Mouse (Mus musculus): Measurements from ENCODE around the gene Ip6k1. TPM values are rescaled to one million over a fixed set of nuclear protein-coding genes. Genes with fewer than 3 reads are reported as not detected.

Ip6k1 gene
- polyA plus RNA-seq, 1 experiment from 2014 or later, result 107 TPM

DNA sequence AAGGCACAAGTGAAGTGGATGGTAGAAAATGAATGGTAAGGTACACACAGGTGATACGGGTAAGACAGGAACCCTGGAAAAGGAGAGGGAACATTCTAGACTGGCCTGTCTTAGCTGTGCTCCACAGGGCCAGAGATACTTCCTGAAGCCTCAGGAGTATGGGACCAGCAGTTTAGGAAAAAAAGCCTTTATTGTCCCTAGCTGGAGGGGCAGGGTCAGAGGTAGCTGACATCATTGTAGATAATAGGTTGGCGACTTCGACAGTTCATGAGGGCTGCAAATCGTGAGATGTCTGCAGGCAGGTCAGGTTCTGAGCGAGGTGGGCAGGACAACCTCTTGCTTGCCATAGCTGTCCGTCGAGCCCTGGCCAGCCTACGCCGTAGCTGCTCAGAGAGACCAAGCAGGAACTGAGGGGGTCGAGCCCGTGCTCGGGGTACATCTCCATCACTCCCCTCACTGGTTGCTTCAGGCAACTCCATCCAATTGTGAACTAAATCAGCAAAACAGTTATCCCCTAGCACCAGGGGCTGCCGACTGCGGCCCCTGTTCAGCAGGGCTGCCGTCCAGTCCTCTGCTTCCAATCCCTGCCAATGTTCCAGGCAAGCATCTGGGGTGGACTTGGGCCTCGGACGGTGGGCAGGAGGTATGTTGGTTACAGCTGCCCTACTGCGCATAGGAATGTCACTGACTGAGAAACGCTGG, 18.1 kb upstream of the Ip6k1 start:
- H3K9me3 ChIP-seq, result no peaks in the 10 kb centered on the region
- H3K4me3 ChIP-seq (replicated peaks), result peak overlapping the region; percentile 63
- 0 out of 2 replicates have a peak overlapping the region, but pooled peaks have one; percentile 10 for H3K9ac ChIP-seq (replicated peaks)
- WGBS, result 80% methylated on average over 19 of the region's 19 CpGs
- peak overlapping the region; percentile 76 for H3K4me2 ChIP-seq (replicated peaks)
- H3K36me3 ChIP-seq, result no peaks in the 10 kb centered on the region
- no peak for ATAC-seq
- no peak overlapping the region for H3K27ac ChIP-seq
- peaks cover 25% of the 10 kb centered on the region for H3K27me3 ChIP-seq
- H3K4me1 ChIP-seq (replicated peaks), result peaks cover 33% of the 10 kb centered on the region

DNA sequence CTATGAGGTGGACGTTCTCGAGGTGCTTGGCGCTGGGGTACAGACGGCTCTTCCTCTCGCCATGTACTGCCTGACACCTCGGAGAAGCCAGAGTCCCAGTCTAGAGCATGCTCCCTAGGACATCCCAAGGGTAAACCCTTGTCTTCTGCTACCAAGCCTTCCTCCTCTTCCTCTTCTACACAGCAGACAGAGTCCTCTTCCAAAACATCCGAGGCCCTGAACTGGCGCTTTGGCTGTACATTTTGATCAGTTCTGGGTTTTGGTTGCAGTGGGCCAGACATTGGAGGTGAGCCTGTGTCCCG, 17.6 kb upstream of the Ip6k1 start:
- H3K27ac ChIP-seq, result no peak overlapping the region
- H3K4me2 ChIP-seq (replicated peaks), result peak overlapping the region; percentile 76
- no peak for ATAC-seq
- H3K27me3 ChIP-seq, result peaks cover 25% of the 10 kb centered on the region
- WGBS, result 76% methylated on average over 9 of the region's 9 CpGs
- no peaks in the 10 kb centered on the region for H3K36me3 ChIP-seq
- peak overlapping the region; percentile 71 for H3K9ac ChIP-seq (replicated peaks)
- H3K4me3 ChIP-seq (replicated peaks), result peak overlapping the region; percentile 63
- no peaks in the 10 kb centered on the region for H3K9me3 ChIP-seq
- H3K4me1 ChIP-seq (replicated peaks), result peaks cover 33% of the 10 kb centered on the region

DNA sequence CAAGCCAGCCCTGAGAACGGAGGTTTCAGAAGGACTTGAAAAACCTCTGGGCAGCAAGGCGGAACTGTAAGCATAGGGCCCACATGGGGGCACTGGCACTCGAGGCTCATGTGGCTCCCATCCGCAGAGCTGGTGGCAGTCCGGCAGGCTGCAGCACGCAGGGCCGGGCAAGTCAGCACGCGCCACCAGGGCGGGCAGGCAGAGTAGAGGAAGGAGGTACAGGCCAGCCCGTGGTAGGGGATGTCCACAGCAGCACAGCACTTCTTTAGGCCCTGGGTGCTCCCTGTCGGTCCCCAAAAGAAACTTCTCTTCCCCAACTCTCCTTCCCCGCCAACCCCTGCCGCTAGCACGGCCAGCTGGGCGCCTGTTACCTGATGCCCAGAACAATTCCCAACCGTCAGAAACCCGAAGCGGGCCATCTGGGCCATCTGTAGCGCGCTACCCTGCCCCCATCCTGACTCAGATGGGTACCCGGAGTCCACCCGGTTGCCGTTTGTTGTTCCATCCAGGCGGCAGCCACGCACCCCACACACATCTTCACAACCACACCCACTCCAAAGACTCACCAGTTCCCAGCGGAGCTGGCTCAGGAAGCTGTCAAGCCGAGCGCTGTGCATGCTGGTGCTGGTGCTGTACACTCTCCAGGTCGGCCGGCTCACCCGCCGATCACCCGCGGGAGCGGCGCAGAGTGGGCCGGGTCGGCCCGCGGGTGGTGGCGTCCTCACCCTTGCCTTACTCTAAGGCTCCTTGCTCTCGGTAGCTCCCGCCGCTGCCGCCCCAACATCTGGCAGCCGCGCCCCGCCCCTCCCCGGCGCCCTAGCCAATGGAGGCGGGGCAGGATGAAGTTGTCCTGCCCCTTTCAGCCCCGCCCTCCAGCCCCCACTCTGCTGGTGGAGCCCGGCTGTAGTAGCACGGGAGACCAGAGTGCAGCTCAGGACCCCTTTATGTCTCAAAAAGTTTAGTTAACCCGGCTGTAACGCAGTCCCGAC, 16.9 kb upstream of the Ip6k1 start, which contains the start of gene Inka1:
Gene Inka1, minus strand, starts transcription at position 749 of the 989 bp plus-strand sequence.
- Histone ChIP-seq H3K27me3 (peaks cover 25% of the 10 kb centered on the region), H3K36me3 (no peaks in the 10 kb centered on the region), H3K27ac (peak within 1 kb of the TSS; percentile 16; the same call in 1 of the 2 replicates), H3K4me3 (replicated peaks) (peak within 1 kb of the TSS; percentile 63), H3K9me3 (no peaks in the 10 kb centered on the region), H3K9ac (replicated peaks) (peak within 1 kb of the TSS; percentile 71), H3K4me2 (replicated peaks) (peak within 1 kb of the TSS; percentile 76), H3K4me1 (replicated peaks) (peaks cover 33% of the 10 kb centered on the region)
- peak; percentile 79 for ATAC-seq
- WGBS, result under 1% methylated on average over 58 of the region's 58 CpGs

DNA sequence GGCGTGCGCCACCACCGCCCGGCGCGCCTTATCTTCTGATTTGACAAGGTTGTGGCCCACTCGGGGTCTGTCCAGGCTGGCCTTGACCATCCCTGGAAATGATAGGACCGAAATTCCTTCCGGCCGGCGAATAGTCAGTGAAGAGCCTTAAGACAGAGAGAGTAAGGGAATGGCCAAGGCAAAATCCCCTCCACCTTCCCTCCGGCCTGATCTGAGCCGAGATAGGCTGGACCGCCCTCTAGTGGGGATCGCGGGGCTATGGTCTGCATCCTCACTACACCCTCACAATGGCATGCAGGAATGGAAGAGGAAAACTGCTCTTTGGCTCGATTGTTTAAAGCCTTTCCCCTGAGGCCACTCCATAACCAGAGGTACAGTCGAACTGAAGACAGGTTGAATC, 15.9 kb upstream of the Ip6k1 start:
- WGBS, result 9% methylated on average over 18 of the region's 18 CpGs
- H3K4me1 ChIP-seq (replicated peaks), result peaks cover 33% of the 10 kb centered on the region
- H3K36me3 ChIP-seq, result no peaks in the 10 kb centered on the region
- no peak overlapping the region for H3K27ac ChIP-seq
- H3K27me3 ChIP-seq, result peaks cover 25% of the 10 kb centered on the region
- ATAC-seq, result peak; percentile 65
- H3K9me3 ChIP-seq, result no peaks in the 10 kb centered on the region
- no peak overlapping the region for H3K9ac ChIP-seq (replicated peaks)
- H3K4me3 ChIP-seq (replicated peaks), result peak overlapping the region; percentile 63; the same call in 1 of the 2 replicates
- H3K4me2 ChIP-seq (replicated peaks), result peak overlapping the region; percentile 76

DNA sequence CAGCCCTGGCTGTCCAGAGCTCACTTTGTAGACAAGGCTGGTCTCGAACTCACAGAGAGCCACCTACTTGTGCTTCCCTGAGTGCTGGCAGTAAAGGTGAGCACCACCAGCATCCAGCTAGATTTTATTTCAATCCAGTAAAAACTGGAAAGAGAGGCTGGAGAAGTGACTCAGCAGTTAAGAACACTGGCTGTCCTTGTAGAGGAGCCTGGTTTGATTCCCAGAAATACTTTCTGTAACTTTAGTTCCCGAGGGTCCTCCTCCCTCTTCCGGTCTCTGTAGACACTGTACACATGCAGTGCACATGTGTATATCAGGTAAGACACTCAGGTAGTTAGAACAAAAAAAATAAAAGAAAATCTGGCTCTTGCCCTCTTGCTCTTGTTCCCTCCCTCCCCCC, 14.4 kb upstream of the Ip6k1 start:
- no peaks in the 10 kb centered on the region for H3K36me3 ChIP-seq
- H3K4me2 ChIP-seq (replicated peaks), result no peak overlapping the region
- no peak overlapping the region for H3K4me3 ChIP-seq (replicated peaks)
- ATAC-seq, result no peak
- 89% methylated on average over 3 of the region's 3 CpGs for WGBS
- H3K4me1 ChIP-seq (replicated peaks), result peaks cover 24% of the 10 kb centered on the region
- no peaks in the 10 kb centered on the region for H3K9me3 ChIP-seq
- no peak overlapping the region for H3K9ac ChIP-seq (replicated peaks)
- H3K27me3 ChIP-seq, result peaks cover 23% of the 10 kb centered on the region
- H3K27ac ChIP-seq, result no peak overlapping the region

DNA sequence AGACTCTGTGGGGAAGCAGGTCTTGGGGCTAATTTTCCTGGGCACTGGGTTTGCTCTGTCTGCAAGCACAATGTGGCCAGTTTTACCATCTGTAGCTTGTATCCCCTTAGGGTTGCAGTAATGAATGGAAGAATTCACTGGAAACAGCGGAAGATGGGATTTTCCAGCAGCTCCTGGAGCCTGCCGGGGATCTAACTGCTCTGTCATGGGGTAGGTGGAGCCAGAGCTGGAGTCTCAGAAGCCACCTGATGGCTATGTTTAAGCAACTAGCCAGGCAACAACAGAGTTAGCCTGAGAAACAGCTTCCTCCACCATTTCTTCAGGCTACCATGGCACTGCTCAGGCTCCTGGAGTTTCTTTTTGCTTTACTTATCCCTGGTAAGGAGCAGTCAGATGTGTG, 10.1 kb upstream of the Ip6k1 start, which contains the start of gene Cdhr4:
Gene Cdhr4, plus strand, starts transcription at position 301 of the 400 bp plus-strand sequence.
- 75% methylated on average over 2 of the region's 2 CpGs for WGBS
- Histone ChIP-seq H3K27me3 (no peaks in the 10 kb centered on the region), H3K4me2 (replicated peaks) (no peak within 1 kb of the TSS), H3K4me3 (replicated peaks) (no peak within 1 kb of the TSS), H3K9me3 (no peaks in the 10 kb centered on the region), H3K27ac (no peak within 1 kb of the TSS), H3K4me1 (replicated peaks) (no peaks in the 10 kb centered on the region), H3K9ac (replicated peaks) (no peak within 1 kb of the TSS), H3K36me3 (no peaks in the 10 kb centered on the region)
- ATAC-seq, result no peak

DNA sequence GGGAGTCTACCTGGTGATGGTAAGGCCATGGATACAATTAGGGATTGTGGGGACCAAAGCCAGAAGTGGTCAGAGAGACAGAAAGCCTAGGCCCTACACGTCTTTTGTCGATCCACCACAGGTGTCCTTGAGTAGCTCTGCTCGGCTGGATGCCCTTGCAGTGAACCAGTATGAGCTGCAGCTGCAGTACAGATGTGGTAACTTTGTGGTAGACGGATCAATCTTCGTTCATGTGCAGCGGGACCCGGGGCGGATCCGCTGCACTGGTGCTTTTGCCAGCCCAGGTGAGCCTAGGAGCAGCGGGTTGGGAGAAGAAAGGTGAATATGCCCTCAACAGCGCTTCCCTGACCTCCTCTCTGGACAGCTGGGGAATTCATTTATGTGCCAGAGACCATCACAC, 9.3 kb upstream of the Ip6k1 start:
- H3K9ac ChIP-seq (replicated peaks), result no peak overlapping the region
- no peaks in the 10 kb centered on the region for H3K36me3 ChIP-seq
- no peak overlapping the region for H3K27ac ChIP-seq
- WGBS, result 85% methylated on average over 11 of the region's 11 CpGs
- H3K4me3 ChIP-seq (replicated peaks), result no peak overlapping the region
- H3K27me3 ChIP-seq, result no peaks in the 10 kb centered on the region
- H3K9me3 ChIP-seq, result no peaks in the 10 kb centered on the region
- H3K4me1 ChIP-seq (replicated peaks), result no peaks in the 10 kb centered on the region
- H3K4me2 ChIP-seq (replicated peaks), result no peak overlapping the region
- ATAC-seq, result no peak

DNA sequence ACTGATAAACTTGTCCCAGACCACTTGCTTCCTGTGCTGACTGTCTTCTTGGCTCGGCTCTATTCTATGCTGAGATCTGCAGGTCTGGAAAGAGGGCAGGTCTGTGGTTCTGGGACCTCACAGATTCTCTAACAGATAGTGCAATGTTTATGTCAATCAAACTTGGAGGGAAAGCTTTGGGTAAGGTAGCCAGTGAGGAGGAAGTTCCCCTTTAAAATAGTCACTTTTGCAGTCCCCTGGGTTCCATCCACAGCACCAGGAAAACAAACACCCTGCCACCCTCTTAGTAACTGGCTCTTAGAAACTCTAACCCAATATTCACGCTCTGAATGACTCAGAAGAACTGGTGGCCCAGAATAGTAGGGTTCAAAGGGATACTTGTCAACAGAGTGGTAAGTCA, 7.8 kb upstream of the Ip6k1 start:
- Histone ChIP-seq H3K4me3 (replicated peaks) (no peak overlapping the region), H3K4me2 (replicated peaks) (no peak overlapping the region), H3K36me3 (no peaks in the 10 kb centered on the region), H3K9ac (replicated peaks) (no peak overlapping the region), H3K27ac (no peak overlapping the region), H3K4me1 (replicated peaks) (no peaks in the 10 kb centered on the region), H3K27me3 (no peaks in the 10 kb centered on the region), H3K9me3 (no peaks in the 10 kb centered on the region)
- WGBS, result 68% methylated on average over 2 of the region's 2 CpGs
- ATAC-seq, result no peak

DNA sequence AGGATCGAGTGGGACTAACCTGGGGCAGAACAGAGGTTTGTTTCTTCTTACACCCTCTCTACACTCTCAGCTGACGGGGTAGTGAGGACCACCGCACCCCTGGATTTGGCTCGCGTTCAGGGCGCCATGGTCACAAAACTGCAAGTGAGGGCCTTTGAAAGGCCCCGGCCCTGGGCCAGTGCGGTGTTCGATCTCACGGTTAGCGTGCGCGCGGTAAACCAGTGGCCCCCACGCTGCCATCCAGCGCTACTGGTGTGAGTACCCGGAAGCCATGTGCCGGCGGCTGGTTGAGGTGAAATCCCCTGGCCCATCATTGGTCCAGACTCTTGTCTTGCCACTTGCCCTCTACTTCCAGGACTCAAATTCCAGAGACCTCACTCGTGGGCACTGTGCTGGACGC, 6.8 kb upstream of the Ip6k1 start:
- Histone ChIP-seq H3K27me3 (no peaks in the 10 kb centered on the region), H3K4me2 (replicated peaks) (no peak overlapping the region), H3K9ac (replicated peaks) (no peak overlapping the region), H3K36me3 (no peaks in the 10 kb centered on the region), H3K9me3 (no peaks in the 10 kb centered on the region), H3K4me1 (replicated peaks) (no peaks in the 10 kb centered on the region), H3K27ac (no peak overlapping the region), H3K4me3 (replicated peaks) (no peak overlapping the region)
- ATAC-seq, result no peak
- WGBS, result 93% methylated on average over 21 of the region's 21 CpGs

DNA sequence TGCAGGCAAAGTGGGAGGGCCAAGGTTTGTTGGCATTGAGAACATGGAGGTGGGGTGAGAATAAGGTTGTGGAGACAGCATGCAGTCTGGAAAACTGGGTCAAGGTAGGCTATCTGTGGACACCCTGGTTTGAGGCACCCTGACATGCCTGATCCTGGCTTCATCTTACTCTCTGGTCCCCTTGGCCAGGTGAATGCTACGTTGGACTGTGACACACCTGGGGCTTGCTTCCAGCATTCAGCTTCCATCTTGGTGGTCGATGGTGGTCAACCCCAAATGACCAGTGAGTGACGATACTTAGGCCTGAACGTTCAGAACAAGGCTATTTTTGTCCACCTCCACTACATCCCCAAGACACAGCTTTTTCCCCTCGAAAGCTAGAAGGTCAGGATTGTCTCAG, 6.3 kb upstream of the Ip6k1 start, which contains the start of gene Gm20662:
Gene Gm20662, plus strand, starts transcription at position 301 of the 400 bp plus-strand sequence.
- ATAC-seq, result no peak
- H3K4me2 ChIP-seq (replicated peaks), result no peak within 1 kb of the TSS
- H3K27me3 ChIP-seq, result no peaks in the 10 kb centered on the region
- no peak within 1 kb of the TSS for H3K4me3 ChIP-seq (replicated peaks)
- no peak within 1 kb of the TSS for H3K27ac ChIP-seq
- no peaks in the 10 kb centered on the region for H3K36me3 ChIP-seq
- 94% methylated on average over 5 of the region's 5 CpGs for WGBS
- H3K9me3 ChIP-seq, result no peaks in the 10 kb centered on the region
- no peak within 1 kb of the TSS for H3K9ac ChIP-seq (replicated peaks)
- no peaks in the 10 kb centered on the region for H3K4me1 ChIP-seq (replicated peaks)

DNA sequence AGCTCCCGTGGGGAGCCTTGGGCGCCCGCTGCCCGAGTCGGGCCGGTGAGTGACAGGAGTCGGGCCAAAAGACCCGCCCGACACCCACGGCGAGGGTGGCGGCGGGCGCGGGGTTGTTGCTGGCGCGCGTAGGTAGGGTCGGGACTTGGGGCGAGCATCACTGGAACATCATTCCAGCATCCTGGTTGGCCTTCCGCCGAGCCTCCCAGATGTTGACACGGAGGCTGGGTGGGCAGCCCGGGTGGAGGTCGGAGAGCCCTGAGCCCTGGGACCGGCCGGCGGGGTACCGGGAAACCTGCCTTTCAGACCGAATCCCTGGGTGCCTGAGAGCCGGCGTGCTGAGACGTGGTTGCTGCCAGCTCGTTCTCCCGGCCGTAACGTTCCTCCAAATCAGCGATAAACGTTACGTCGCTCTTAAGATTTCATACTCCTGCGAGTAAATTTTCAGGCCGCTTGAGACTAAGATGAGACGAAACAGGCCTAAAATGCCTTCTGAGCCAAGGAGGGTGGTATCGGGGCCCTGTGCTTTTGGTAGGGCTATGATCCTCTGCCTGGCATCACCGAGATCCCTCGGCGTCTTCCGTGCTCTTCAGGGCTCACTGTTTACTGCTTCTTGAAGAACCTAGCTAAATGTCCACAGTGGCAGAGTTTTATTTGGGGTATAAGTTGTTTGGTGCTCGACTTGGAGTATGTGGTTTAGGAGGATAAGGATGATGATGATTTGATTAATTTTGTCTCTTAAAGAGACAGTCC, 653 bp downstream of the Ip6k1 start:
- Histone ChIP-seq H3K27ac (peak overlapping the region; percentile 97), H3K4me1 (replicated peaks) (peaks cover 40% of the 10 kb centered on the region), H3K9ac (replicated peaks) (peak overlapping the region; percentile 98), H3K27me3 (no peaks in the 10 kb centered on the region), H3K4me2 (replicated peaks) (peak overlapping the region; percentile 88), H3K36me3 (no peaks in the 10 kb centered on the region), H3K9me3 (no peaks in the 10 kb centered on the region), H3K4me3 (replicated peaks) (peak overlapping the region; percentile 94)
- WGBS, result under 1% methylated on average over 50 of the region's 50 CpGs
- ATAC-seq, result peak; percentile 70; the same call in 1 of the 2 replicates
